Mouse (Mus musculus) urinary bladder, adult 2 months (tissue): ENCODE data around the gene Itprip. TPM values are rescaled to one million over a fixed set of nuclear protein-coding genes. Genes with fewer than 3 reads are reported as not detected.

Experiments
- DNase-seq: peaks from one replicate; pipeline ENCODE4 v3.0.0; 2022; ENCODE audit warnings: low spot score
- polyA plus RNA-seq: library from polyadenylated mRNA; depleted of rRNA; stranded (reverse); fragments of >200 nt; gene quantifications from 2 replicates; pipeline ENCODE4 v1.2.3, GENCODE M21; 2012; rRNA removed

Itprip gene
- 6.3 and 7.8 TPM in 2 replicates for polyA plus RNA-seq

DNA sequence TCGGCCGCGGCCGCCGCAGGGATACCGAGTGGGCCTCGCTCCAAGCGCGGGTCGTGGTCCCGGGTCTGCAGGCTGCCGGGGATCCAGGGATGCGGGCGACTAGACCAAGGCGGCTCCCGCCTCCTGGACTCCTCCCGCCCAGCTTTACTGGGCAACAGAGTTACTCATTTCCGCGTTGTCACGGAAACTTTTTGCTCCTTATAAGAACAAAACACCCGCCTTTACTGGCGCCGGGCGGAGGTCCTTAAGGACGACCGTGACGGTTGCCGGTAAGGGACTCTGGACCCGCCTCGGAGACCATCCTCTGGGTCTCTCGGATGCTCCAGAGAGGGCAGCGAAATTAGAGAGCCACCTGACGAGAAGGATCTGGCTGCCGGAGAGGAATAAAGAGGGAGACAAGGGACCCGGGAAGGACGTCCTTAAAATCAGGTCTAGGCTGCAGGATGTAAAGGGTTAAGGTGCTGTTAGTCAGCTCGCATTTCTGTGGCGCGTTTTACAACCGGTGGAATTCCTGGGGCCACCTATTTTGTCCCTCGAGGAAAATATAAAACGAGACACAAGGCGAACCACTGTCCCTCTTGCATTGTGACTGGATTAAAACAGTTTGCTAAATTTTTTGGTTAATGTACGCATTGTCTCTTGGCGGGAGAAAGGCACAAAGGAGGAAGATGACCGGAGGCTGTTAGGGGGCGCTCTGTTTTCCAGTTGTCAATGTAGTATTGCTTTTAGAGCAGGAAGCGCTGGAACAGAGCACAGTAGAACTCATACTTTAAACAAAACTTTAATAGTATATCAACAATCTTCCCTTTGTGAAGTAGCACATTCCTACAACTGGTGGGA is at the start of gene Itprip, which contains the start of gene Cfap43:
Gene Itprip (minus strand): TSS at position 174 of the 840 bp plus-strand sequence.
Gene Cfap43 (minus strand): TSS at position 162 of the 840 bp plus-strand sequence.
- peak; percentile 67 for DNase-seq

DNA sequence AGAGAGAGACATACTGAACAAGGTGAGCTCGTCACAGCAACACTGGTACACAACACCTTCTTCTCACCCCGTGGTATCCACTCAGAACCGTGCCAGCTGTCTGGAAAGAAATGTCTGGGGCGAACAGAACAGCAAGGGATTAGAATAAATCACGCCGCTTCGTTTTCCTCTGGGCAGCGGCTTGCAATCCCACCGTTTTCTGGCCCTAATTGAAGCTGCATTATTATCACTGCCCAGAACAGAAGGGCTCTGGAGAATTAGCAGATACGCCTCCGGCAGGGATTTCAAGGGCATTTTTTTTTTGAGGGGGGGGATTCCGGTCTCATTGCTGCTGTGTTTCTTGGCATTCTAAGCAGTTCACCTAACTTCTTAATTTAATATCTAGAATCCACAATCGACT is 39.1 kb upstream of the Itprip start:
- DNase-seq, result no peak

GRCm38 (mm10) chr19:47953169-47953568 is 34.1 kb upstream of the Itprip start:
- no peak for DNase-seq

DNA sequence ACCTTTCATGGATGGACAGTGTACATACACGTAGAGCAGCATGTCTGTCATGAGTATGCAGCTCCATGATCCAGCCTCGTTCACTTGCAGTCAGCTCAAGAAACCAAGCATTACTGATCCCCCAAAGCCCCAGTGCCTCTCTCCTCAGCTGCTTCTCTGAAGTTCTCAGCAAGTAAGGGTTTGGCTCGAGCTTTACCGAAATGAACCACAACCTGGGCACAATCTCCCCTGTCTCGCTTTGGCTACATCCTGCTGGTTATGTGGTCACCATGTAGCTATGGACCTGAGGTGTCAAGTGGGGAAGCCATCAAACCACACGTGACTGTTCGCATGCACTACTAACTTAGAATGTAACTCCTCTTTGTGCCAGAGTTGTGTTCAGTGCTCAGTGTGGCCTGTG is 31.8 kb upstream of the Itprip start:
- no peak for DNase-seq

- DNase-seq, result no peak
These were observed 27.8 kb upstream of the Itprip start for GRCm38 (mm10) chr19:47946821-47947465.

DNA sequence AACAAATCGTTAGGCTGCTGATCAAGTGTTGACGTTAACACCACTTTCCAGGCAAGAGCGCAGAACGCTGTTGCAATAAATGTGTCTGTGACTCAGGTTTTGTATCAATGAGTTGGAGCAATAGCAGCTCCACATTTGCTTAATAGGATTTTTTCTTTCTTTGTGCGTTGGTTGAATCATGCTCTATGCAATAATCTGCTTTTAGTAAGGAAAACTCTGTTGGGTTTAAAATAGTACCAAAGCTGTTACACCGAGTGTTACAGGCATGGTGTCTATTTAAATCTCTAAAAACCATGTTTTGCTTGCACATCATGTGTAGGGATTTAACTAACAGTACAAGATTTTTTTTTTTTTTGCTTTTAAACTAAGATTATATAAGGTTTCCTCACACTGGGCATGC is 20.3 kb upstream of the Itprip start:
- DNase-seq, result no peak

- DNase-seq, result no peak
These were observed 18.6 kb upstream of the Itprip start, which contains the start of gene Cfap58 for GRCm38 (mm10) chr19:47937443-47938406. TSS of gene Cfap58 (plus strand) at chr19:47937675.

DNA sequence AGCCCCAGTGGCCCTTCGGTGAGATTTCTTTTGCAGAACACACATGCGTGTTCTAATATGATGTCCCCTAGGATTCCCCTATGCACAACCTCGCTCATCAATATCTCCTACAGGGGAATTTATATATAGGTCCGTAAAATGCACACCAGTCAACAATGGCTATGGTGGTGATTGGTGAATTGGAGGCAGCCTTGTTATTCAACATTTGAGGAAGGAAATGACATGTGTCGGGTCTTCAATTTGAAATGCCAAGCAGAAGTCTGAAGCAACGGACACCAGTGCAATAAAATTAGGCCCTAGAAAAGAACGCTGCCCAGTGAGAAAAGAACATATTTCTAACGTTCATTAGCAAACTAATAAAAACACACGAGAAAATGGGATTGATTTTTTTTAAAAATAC is 17.8 kb upstream of the Itprip start:
- no peak for DNase-seq

DNA sequence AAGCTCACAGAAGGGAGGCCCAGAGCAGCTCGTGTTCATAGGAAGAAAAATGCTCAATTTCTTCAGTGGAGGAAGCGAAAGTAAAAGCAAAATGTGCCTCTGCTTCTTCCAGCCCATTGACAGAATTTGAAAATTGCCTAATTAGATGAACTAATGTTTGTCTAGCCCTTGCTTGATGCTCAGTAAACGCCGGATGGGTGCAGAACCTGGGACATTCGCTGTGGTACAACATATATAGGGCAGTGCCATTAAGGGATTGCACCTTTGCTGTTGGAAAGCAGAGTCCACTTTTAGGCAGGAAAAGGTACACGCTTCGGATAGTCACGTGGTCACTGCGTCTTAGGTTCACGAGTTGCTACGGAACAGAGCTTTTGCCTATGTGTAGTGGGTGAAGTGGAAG is 17.4 kb upstream of the Itprip start:
- DNase-seq, result no peak

DNA sequence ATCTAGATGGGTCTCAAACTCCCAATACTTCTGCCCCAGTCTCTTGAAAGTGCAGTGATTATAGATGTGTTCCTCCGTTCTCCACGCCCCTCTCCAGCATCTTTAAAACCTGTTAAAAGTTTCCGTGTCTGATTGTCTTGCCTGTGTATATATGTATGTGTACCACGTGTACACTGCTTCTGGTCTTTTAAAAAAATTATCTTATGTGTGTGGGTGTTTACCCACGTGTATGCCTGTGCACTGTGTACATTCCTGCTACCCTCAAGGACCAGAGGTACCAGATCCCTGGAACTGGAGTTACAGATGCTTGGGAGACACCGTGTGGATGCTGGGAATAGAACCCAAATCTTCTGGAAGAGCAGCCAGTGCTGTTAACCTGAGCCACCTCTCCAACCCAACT is 16.4 kb upstream of the Itprip start:
- DNase-seq, result no peak

GRCm38 (mm10) chr19:47934636-47935238 is 15.6 kb upstream of the Itprip start:
- DNase-seq, result no peak

- DNase-seq, result no peak
These were observed 15.0 kb upstream of the Itprip start for GRCm38 (mm10) chr19:47934146-47934545.

DNA sequence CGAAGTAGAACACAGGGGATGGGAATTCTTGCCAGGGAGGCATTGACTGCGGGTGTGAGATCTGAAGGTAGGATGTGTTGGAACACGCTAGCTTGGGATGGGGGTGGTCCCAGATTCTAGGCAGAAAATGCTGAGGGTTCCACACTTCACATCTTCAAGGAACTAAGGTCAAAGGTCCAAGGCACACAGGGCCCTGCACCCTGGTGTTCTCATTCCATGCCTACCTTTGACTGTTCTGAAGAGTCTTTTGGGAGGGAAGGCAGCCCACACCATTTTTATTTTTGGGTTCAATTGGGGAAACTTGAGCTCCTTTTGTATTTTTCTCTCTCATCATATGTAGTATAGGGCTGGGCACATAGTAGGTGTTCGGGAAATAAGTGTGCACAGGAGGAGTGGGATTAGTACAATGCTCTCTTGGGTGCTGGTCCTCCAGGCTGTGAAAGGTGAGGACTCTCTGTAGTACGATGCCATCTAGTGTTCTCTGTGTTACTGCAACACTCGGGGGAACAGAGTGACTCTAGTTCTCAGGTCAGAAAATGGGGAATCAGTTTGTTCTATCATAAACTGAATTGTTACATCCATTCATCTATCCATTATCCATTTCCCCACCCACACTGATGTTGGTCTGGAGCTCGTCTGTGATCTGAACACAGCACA is 13.0 kb upstream of the Itprip start:
- DNase-seq, result no peak

DNA sequence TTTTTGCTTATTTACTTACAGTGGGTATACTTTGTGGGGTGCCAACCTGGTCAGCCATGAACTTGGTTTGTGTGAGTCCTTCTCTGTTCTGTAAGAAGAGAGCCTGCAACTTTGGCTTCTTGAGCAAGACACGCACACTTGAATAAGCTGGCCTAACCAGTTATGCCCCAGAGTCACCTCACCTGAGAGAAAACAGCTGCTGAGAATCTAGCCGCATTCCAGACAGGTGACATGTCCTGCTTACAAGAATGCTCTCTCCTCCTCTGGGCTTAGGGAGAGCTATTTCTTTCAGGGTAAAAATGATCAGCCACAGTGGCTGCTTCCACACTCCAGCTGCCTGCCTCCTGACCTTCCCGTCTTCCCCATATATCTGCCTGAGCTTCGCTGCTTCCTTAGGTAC is 9.9 kb upstream of the Itprip start:
- DNase-seq, result no peak

GRCm38 (mm10) chr19:47927032-47927431 is 7.9 kb upstream of the Itprip start:
- no peak for DNase-seq

DNA sequence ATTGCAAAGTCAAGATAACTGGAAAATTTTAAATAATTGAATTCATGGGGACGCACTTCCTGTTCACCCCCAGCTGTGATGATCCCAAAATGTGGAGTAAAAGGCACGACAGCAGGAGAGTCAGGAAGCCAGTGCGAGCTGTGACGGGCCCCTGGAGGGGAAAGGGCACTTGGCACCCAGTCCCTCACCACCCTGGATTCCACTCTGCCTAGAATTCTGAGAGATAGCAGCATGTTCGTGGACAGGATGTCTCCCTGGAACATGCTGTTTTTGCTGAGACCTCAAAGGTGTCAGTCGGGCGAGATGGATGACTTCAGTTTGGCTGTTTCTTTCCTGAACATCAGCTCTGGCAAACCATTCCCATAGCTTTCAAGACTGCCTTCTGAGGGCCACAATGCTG is 6.7 kb upstream of the Itprip start:
- DNase-seq, result no peak

GRCm38 (mm10) chr19:47919966-47920375 is 872 bp upstream of the Itprip start:
- no peak for DNase-seq

- DNase-seq, result no peak
These were observed 521 bp downstream of the Itprip start for GRCm38 (mm10) chr19:47918455-47919101.

DNA sequence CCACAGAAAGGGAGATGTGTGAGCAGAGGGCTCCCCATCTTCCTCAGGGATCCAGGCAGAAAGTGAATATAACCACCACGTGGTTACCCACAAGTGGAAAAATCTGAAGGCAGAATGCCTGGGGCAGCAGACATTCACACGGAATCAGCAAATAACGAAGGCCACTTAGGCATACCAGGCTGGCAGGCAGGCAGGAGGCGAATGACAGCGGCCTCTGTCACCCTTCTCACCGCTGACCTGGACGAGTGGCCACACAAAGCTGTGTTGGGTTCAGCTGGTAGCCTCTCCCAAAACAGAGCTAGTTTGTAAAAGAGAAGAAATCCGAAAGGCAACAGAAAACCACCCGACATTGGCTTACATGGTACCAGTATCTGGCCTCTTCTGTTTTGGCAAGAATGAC is 1.1 kb downstream of the Itprip start:
- DNase-seq, result no peak

DNA sequence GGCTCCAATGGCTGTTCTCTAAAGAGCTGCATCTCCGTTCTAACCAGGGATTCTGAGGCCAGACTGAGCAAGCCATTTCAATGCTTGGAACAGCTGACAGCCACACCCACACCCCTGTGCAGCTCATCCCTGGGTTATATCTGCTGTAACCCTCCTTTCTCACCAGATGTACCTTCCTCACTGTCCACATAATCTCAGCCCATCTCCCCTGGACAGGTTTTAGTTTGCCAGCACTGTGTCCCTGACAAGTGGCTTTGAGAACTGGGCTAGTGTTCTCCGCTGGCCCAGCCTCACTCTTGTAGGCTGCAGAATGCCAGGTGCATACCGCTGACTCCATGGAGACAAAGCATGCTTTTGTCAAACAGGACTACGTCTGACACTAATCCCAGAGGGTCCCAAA is 1.7 kb downstream of the Itprip start:
- no peak for DNase-seq
